Mouse (Mus musculus): ENCODE data around the gene Dmrt3.

DNA sequence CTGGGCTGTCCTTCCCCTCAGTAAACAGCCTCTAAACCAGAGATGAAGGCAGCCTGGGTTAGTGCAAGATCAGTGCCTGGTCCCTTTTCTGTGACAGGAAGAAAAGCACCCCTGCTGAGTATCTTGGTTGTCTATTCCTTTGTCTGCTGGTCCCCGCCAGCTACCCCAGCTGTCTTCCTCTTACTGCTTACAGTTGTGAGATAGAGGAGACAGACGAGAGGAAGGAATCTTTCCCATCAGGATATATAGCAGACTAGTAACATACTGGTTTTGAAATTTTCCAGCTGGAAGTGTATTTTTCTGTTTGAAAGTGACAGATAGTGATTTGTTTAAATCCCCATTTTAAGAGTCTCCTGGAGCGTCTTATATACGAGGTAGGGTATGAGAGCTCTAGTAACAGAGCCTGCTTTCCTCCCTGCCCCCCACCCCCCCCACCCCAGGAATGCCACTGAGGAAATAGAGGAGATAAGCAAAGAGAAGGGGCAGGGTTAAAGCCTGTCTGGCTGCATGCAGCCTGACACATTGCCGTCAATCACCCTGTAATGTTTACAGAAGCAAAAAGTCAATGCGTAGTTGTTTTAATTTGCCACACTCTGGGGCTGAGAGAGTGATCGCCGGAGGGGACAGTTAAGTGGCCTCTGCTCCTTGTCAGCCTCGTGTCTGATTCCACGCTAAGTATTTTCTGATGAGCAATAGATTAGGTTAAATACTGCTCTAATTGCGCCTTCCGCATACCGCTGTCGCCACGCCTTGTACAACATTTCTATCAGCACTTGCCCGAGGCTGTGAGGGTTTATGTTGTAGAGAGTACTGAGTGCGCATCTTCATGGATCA, 34.9 kb upstream of the Dmrt3 start:
- TF ChIP-seq POLR2A (IDR thresholded peaks at IDR 0.05; ENCODE audit: borderline replicate concordance, insufficient read depth, low read length): no peak
- no peak for TF ChIP-seq CTCF (IDR thresholded peaks at IDR 0.05; ENCODE audit: borderline replicate concordance, insufficient read depth, low read depth, low read length)

Data from cerebellum, adult 2 months (tissue).